8 mouse cellular contexts compared by ENCODE assay signal in genomic region chr2:93332277-93332676, GRCm38 (mm10). TPM values are rescaled to one million over a fixed set of nuclear protein-coding genes. Genes with fewer than 3 reads are reported as not detected.
DNase-seq lines count a peak whose midpoint lies in the region; ATAC-seq and TF ChIP-seq lines count a peak whose summit lies in the region.

No protein-coding gene starts in this region.

- no peak for ATAC-seq in intestine, embryonic 14.5 days (replicated peaks; ENCODE audit: low FRiP score, low TSS enrichment, low read depth)
- ATAC-seq in cerebellum, adult (ENCODE audit: insufficient number of reproducible peaks, low FRiP score, low TSS enrichment), result no peak

- peak overlapping the region; percentile 76 for H3K4me3 ChIP-seq in intestine, embryonic 14.5 days (ENCODE audit: low read depth, low read length)
- peak overlapping the region; percentile 67 for H3K4me3 ChIP-seq in lung, adult 2 months (replicated peaks; ENCODE audit: extremely low read depth, low read depth, low read length)

- H3K36me3 ChIP-seq in intestine, embryonic 14.5 days (ENCODE audit: control insufficient read depth, insufficient read depth, low read length), result no peaks in the 10 kb centered on the region

- peak overlapping the region; percentile 74 for H3K4me2 ChIP-seq in intestine, embryonic 14.5 days (ENCODE audit: low read length)

- peak; percentile 61 for DNase-seq in testis, postnatal 10 days (ENCODE audit: low spot score)
- no peak for DNase-seq in testis, postnatal 14 days (ENCODE audit: low spot score)
- no peak for DNase-seq in intestine, embryonic 14.5 days (ENCODE audit: low spot score)
- no peak for DNase-seq in lung, adult 2 months
- no peak for DNase-seq in frontal cortex, postnatal 14 days (ENCODE audit: low spot score in 2 of 2)
- DNase-seq in left cerebral cortex, adult 11 months (ENCODE audit: low spot score), result no peak
- DNase-seq in thymus, postnatal 25 days, result no peak

- H3K9me3 ChIP-seq in intestine, embryonic 14.5 days (ENCODE audit: control insufficient read depth, low read length), result no peaks in the 10 kb centered on the region

- H3K4me1 ChIP-seq in intestine, embryonic 14.5 days (replicated peaks; ENCODE audit: control insufficient read depth, insufficient read depth, low read length), result peaks cover 38% of the 10 kb centered on the region
- H3K4me1 ChIP-seq in lung, adult 2 months (ENCODE audit: control insufficient read depth, insufficient read depth, low read length), result peaks cover 10% of the 10 kb centered on the region; the same call in 1 of the 2 replicates

- H3K27ac ChIP-seq in intestine, embryonic 14.5 days (ENCODE audit: low read depth), result no peak overlapping the region

- TF ChIP-seq POLR2A in lung, adult 2 months (IDR thresholded peaks at IDR 0.05; ENCODE audit: borderline replicate concordance, extremely low read depth, low read depth, low read length), result peak; percentile 26; the same call in 1 of the 2 replicates

- WGBS in intestine, embryonic 14.5 days, result 71% methylated on average over 4 of the region's 4 CpGs
- 38% methylated on average over 4 of the region's 4 CpGs for WGBS in lung, adult 2 months

- no peak for TF ChIP-seq CTCF in lung, adult 2 months (IDR thresholded peaks at IDR 0.05; ENCODE audit: insufficient read depth, low read length)

- H3K9ac ChIP-seq in intestine, embryonic 14.5 days (ENCODE audit: low read length), result peak overlapping the region; percentile 60; the same call in 1 of the 2 replicates

- no peaks in the 10 kb centered on the region for H3K27me3 ChIP-seq in intestine, embryonic 14.5 days (replicated peaks; ENCODE audit: control insufficient read depth, insufficient read depth, low read length)

RNA-seq across cellular contexts. Expression of gene Tspan18, which starts 2.0 kb away (rescaled TPM):
- polyA plus RNA-seq in intestine, embryonic 14.5 days (2014; fragmentation: Nextera tagmentation; extraction: Ambion mirVana), result 36.1 and 41.0 TPM in 2 replicates
- polyA plus RNA-seq in lung, adult 2 months (2012; rRNA removed), result 158 and 172 TPM in 2 replicates
